Mouse (Mus musculus): ENCODE results near the gene 4932438H23Rik. TPM values are rescaled to one million over a fixed set of nuclear protein-coding genes. Genes with fewer than 3 reads are reported as not detected.

The 4932438H23Rik gene
- total and polyA plus RNA-seq, 3 experiments, result 0.21 TPM; not detected in 2

DNA sequence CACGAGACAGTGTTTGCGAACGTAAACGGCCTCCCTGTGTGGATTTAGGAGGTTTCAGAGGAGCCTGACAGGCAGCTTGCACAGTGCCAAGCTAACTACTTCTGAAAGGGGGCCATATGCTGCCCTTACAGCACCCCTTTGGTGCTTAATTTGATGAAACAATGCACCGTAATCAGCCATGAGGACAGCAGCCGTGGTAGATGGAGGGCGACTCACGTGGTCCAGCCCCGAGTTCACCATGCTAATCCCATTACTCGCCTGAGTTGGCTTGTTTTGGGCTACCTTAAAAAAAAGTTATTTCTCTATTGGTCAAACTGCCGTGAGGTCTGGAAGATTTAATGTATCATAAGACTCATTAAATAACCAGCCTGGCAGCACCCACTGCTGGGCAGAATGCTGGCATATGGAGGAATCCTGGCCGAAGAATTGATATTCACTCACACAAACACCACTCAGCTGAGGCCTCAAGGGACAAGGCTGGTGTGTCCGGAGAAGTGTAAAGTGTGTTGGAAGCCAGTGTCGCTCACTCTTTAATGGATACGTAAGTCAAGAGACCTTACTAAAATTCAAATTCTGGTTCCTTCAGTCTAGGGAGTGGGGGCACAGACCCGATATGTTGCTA is 4.6 kb upstream of the 4932438H23Rik start:
- DNase-seq, result no peak

- DNase-seq, result no peak
Observed at GRCm38 (mm10) chr16:91097858-91098257, 2.9 kb upstream of the 4932438H23Rik start.

DNA sequence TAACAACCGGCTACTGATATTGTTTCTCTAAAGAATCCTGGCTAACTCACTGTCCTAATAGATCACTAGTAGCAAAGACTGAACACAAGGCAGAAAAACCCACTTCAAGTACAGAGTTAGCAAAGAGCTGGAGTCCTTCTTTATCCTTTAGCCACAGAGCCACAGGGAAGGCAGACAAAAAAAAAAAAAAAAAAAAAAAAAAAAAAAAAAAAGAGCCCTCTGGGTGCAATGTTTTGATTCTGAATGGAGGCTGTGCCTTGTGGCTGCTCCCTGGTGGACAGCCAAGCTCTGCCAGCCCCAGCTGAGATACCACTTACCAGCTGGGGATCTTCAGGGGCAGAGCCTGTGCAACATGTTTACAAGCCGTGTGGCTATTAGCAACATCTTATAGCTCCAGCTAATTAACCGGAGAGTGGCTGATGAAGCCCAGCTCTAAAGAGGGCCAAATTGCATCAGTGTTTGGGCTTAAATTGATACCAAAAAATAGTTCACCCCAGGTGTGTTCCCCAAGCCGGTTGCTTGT is 2.1 kb upstream of the 4932438H23Rik start:
- DNase-seq, result no peak

- DNase-seq, result no peak
Observed at GRCm38 (mm10) chr16:91096016-91096415, 1.1 kb upstream of the 4932438H23Rik start.

- DNase-seq, result no peak
Observed at GRCm38 (mm10) chr16:91086642-91087306, 8.1 kb downstream of the 4932438H23Rik start.

- DNase-seq, result no peak
Observed at GRCm38 (mm10) chr16:91085239-91085825, 9.6 kb downstream of the 4932438H23Rik start.

DNA sequence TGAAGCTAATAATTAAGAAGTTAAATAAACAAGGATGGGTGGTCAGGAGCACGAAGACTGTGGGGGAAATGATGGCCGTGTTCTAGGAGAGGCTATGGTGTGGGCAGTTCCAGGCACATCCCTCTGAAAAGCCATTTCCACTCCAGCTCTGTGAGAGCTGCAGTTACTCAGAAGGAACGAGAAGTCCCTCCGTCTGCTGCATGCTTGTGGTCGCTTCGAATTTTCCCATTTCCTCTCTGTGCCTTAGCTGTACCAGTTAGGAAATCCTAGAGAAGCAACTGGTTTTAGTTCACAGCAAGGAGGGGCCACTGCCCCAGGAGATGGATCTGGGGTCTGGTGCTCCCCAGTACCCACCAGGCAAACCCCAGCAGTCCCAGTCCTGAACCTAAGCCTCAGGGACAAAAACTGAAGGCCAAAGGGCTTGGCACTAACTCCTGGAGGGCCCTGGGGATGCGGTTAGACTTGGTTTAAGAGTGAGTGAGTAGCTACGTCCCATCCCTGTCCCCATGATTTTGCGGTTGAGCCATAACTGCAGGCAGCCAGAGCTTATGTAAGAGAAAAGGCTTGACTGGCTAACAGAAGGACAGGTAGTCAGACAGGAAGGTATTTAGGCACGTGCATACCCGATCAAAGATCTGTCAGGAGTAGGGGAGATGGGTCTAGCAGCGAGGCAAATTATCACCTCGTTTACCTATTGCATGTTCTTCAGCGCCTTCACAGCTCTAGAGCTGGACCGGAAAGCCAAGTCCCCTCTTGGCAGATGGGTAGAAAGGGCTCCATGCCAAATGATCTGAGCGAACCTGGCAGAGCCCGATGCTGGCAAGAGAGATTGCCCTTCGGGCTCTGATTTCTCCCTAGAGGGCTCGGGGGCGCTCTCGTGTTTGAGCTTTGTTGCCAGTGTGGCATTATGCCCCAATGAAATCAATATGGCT is 10.3 kb downstream of the 4932438H23Rik start:
- DNase-seq, result peak; percentile 57

GRCm38 (mm10) chr16:91083002-91083646 is 11.8 kb downstream of the 4932438H23Rik start:
- no peak for DNase-seq

DNA sequence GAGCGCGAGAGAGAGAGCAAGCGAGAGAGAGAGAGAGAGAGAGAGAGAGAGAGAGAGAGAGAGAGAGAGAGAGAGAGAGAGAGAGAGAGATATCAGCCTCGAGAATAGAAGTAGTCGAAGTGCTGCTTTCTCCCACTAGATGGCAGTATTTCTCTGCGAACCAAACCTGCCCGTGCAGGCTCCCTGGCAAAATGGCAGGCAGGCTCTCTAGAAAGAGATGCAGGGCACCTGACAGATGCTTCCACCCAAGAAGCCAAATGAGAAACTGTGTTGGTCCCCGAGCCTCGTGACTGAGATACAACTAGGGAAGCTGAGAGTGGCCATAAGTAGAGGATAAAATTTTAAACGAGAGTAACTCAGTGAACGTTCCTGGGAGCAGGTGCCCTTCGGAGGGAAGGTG is 13.4 kb downstream of the 4932438H23Rik start:
- DNase-seq, result peak; percentile 61

DNA sequence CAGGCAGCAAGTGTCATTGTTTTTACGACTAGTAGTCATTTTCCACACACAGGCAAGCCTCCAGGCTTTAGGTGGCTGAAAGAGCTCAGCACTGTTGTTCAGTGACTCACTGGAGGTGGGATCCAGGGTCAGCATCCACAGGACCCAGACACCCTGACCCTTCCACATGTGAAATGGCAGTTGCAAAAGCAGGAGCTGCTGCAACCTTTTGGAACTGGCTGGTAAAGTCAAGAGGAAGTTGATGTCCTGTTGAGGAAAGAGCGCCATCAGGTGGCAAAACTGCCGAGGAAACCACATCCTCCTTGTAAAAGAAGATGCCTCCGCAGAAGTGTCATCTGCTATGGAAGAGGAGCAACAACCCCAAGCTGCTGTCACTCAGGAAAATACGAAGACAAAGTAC is 18.7 kb downstream of the 4932438H23Rik start:
- DNase-seq, result peak; percentile 38

DNA sequence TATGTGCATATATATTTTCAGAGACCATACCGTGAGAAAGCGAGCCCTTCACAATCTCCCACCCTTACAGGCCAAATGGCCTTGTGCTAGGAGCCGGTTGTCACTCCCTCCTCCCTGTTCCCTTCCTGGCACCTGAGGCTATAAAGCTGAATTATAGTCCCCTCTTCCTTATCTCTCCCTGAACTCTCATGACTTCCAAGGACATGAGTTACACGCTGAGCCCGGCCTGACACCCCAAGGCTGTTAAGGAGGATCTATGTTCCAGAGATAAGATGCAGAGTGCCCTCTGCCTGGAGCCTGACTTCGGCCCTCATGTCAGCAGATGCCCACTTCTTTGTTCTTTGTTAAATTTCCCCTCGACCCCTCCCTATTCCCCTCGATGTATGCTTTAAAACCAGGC is 19.5 kb downstream of the 4932438H23Rik start:
- DNase-seq, result peak; percentile 62

- DNase-seq, result peak; percentile 90
Observed at GRCm38 (mm10) chr16:91073163-91073892, 21.6 kb downstream of the 4932438H23Rik start.

DNA sequence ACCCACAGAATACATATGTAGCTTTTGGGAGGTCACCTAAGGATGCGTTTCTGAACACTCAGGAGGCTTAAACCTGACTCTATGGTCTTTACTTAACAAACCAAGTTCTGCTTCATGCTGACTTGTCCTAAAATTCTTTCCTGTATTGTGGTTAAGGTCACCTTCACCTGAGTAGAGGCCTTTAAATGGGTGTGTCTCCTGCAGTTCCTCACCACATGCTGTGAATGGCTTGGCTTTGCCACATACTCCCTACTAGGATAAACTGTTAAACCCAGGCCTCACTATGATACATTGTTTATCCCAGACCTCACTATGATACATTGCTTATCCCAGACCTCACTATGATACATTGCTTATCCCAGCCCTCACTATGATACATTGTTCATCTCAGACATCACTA is 22.7 kb downstream of the 4932438H23Rik start:
- no peak for DNase-seq

DNA sequence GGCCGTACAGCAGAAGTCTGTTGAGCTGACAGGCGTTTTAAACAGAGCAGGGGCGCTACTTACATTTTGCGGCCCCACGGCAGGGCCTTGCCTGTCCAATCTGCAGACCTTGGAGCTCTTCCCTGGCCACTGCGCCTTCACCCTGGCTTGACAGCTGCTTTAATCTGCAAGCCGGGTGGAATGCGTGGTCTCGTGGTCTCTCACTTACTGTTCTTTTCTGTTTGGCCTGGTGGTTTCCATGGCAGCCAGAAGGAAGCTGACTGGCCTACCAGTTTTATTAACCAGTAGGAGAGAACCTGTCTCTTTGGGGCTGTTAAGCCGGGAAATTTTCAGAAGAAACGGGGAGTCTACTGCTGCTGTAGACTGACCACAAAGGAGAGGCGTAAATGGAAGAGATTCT is 26.0 kb downstream of the 4932438H23Rik start:
- no peak for DNase-seq

DNA sequence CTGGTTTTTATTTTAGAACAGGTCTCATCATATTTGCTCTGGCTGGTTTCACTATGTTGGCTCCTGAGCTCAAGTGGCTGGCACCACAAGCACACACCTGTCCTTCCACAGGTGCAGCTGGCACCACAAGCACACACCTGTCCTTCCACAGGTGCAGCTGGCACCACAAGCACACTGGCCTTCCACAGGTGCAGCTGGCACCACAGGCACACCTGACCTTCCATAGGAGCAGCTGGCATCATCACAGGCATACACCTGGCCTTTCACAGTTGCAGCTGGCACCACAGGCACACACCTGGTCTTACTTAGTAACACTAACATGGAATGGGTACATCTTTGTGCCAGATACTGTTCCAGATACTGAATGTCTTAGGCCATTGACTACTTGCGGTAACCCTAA is 27.8 kb downstream of the 4932438H23Rik start:
- no peak for DNase-seq

DNA sequence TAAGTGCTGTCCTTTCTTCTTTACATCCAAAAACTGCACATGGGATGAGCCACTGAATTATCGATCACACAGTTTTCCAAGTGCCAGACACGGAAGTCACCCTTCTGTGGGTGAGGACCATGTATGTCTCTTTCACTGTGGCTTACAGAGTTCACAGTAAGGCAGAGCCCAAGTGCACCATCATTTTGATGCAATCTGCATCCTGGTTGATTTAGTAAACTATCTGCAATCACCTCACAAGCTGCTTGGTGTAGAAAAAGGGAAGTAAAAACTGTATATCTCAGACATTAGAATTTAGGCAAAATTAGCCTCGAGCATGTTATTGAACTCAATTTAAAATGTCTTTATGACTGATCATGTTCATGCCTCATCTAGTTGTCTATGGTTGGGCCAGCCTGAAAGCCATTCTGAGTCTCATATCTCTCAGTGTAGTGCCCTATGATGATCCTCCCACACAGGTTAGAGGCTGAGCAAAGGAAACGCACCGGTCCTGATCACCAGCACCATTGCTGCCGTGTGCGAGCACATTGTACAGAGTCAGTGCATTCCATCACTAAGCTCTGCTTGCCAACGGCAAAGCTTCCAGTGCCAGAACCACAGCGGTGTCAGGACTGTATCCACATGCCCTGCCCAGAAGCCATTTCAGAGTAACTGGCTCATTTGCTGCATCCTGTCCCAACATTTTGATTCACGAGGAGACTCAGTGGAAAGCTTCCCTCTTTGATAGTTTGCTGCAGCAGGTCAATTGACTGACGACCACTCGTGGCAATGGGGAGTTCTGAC is 30.1 kb downstream of the 4932438H23Rik start:
- DNase-seq, result no peak

DNA sequence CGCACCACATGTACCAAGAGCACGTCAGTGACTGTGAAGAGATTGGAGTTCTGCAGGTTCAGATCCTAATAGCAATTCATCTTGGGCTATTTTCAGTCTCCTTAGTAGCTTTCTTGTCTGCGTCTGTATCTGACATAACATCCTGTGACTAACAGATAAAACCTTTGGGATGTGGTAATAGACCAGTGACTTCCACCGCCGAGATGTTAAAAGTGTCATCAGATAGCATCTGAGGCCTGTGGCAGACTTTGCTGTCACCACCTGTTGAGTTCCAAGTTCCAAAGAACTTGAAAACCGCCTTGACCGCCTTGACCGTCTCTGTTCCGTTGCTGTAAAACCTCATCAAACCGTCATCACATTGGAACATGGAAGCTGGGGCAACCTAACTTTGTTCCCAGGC is 31.1 kb downstream of the 4932438H23Rik start:
- DNase-seq, result no peak

DNA sequence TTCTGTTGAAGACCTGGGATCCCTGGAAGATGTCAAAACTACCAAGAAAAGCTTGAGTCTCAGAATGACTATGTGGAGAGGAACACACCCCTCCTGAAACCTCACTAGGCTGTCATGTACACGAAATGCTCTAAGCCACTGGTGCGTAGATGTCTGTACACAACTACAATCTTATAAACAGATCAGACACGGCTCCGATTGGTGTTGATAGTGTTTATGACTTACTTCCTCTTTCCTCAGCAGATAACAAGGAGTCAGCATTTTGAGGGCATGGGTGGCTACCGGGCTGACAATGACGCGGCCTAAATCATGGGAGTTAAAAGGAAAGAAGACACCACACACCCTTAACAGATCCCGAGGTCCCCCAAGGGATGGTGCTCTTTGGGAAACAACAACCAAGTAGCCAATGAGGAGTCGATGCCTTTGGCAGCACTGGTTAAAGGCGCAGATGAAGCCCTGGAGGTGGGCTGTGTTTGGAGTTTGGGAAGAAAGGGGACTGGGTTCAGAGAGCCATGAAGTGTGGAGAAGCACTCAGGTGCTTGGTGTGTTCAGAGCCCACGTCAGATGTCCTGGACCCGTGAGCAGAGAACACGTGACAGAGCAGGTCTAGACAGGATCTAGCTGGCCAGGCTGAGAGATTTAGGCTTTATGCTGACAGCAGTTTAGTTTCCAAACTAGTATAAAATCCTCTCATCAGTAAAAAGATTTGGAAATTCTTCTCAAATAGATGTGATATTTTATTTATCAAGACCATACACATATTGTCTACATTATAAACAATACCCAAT is 33.2 kb downstream of the 4932438H23Rik start:
- no peak for DNase-seq

- DNase-seq, result no peak
Observed at GRCm38 (mm10) chr16:91057741-91058140, 37.2 kb downstream of the 4932438H23Rik start.

All from adrenal gland, adult 2 months (tissue).